Mouse (Mus musculus): ENCODE data around the gene Atp6v0e2.

Gene Atp6v0e2

GRCm38 (mm10) chr6:48578736-48579135 lies 41.3 kb downstream of the Atp6v0e2 start:
- DNase-seq, result no peak

- no peak for DNase-seq
Observed at GRCm38 (mm10) chr6:48579215-48579648, 41.8 kb downstream of the Atp6v0e2 start.

- no peak for DNase-seq
Observed at GRCm38 (mm10) chr6:48581257-48581656, 43.8 kb downstream of the Atp6v0e2 start.

- peak in 1 of 2 experiments; percentile 74 for DNase-seq
Observed at GRCm38 (mm10) chr6:48582037-48582436, 44.6 kb downstream of the Atp6v0e2 start.

- DNase-seq, result no peak
Observed at GRCm38 (mm10) chr6:48589194-48589750, 51.9 kb downstream of the Atp6v0e2 start, which contains the start of gene Gm45021. TSS of gene Gm45021 (plus strand) at chr6:48589610.
